Mouse (Mus musculus) megakaryocyte, embryonic 14.5 days (primary cell): ENCODE results near the gene Dcaf4.

Experiments
- FLI1 ChIP-seq: IDR thresholded peaks from 2 replicates; pipeline ENCODE4 v1.6.1; 2012; ENCODE audit warnings: low read length, inconsistent platforms, mixed read lengths
- GATA1 ChIP-seq: IDR thresholded peaks from 3 replicates; pipeline ENCODE4 v1.6.1; 2012; ENCODE audit warnings: mixed read lengths, low read length, inconsistent platforms, borderline replicate concordance

DNA sequence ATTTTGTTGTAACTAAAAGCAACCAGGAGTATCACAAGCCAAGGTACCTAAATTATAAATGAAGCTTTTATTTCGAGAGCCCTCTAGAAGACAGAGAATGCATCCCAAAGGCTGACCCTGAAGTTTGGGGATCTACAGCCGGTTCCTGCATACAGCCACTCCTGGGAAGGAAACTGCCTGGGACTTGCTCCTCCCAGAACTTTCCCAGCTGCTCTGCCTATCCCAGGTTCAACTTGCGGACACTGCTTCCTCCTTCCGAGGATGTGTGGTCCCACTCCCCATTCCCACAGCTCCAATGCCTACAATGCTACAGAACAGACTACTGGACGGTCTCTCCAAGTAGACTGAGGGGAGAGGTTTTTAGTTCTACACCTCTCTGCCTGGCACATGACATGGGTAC is 52.5 kb downstream of the Dcaf4 start:
- TF ChIP-seq GATA1 (no peak), FLI1 (no peak)
